Mouse (Mus musculus) midbrain, embryonic 13.5 days (tissue): ENCODE measurements at regions not wholly inside any gene's neighbourhood (a gene's known extent, or its start where the extent isn't known, plus 50 kb on each side); places are given as distances from the start of the nearest gene placed in this dataset.

ENCODE experiments used
- ATAC-seq: fragments of 200-750 bp; cut with Nextera tagmentation; 2 replicates; pipeline ENCODE4 v1.8.0; 2017; ENCODE audit warnings: mild to moderate bottlenecking, moderate TSS enrichment, moderate library complexity
- H3K27ac ChIP-seq: fragments of 300-500 bp; sonication (generic); 2 replicates; pipeline ENCODE4 v1.5.1; 2015; ENCODE audit warnings: inconsistent platforms, mild to moderate bottlenecking, moderate library complexity
- H3K27me3 ChIP-seq: fragments of 300-500 bp; sonication (generic); 2 replicates; pipeline ENCODE4 v1.6.1; 2015; ENCODE audit warnings: mild to moderate bottlenecking, inconsistent platforms
- H3K36me3 ChIP-seq: fragments of 300-500 bp; sonication (generic); 2 replicates; pipeline ENCODE4 v1.6.1; 2015; ENCODE audit warnings: mild to moderate bottlenecking, inconsistent platforms
- H3K4me1 ChIP-seq: fragments of 300-500 bp; sonication (generic); replicated peaks from 2 replicates; pipeline ENCODE4 v1.6.1; 2015; ENCODE audit warnings: inconsistent platforms
- H3K4me2 ChIP-seq: fragments of 300-500 bp; sonication (generic); replicated peaks from 2 replicates; pipeline ENCODE4 v1.6.1; 2015; ENCODE audit warnings: moderate library complexity, mild to moderate bottlenecking, inconsistent platforms
- H3K4me3 ChIP-seq: fragments of 300-500 bp; sonication (generic); replicated peaks from 2 replicates; pipeline ENCODE4 v1.5.1; 2015; ENCODE audit warnings: mild to moderate bottlenecking, inconsistent platforms
- H3K9ac ChIP-seq: fragments of 300-500 bp; sonication (generic); replicated peaks from 2 replicates; pipeline ENCODE4 v1.6.1; 2015; ENCODE audit warnings: mild to moderate bottlenecking, inconsistent platforms
- H3K9me3 ChIP-seq: fragments of 300-500 bp; sonication (generic); 2 replicates; pipeline ENCODE4 v1.6.1; 2016; ENCODE audit warnings: mild to moderate bottlenecking, inconsistent platforms
- WGBS: fragments of 180-500 bp; shearing (Covaris S2); methylation state at CpG from one replicate; pipeline ENCODE4 v1.1.7; 2015; 5-methylcytosine and 5-hydroxymethylcytosine counted together

DNA sequence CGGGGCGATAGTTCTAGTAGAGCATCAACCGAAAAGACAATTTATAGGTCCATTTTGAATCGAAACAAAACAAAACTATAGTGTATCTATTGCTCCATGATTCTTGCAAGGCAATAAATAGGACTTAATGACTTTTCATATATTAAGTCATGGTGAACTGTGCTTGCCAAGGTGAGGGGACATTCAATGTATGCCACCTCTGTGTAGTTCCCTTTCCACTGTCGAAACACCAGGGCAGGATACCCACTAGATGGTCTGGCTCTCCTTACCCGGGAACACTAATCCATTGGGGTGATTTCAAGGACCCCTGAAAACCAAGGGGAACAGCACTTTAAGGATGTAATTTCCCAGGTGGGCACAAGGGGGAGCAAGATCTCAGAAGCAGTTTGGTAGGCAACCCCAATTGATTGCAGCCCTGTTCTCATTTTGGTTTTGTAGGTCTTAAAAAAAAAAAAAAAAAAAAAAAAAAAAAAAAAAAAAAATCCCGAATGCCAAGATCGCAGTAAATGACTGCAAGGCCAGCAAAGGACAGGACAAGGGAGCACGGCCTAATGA is 96.9 kb upstream of the L3mbtl4 start:
- ATAC-seq: no peak
- H3K27ac ChIP-seq: no peak overlapping the region
- no peak overlapping the region for H3K9ac ChIP-seq
- no peak overlapping the region for H3K4me2 ChIP-seq
- no peaks in the 10 kb centered on the region for H3K27me3 ChIP-seq
- 62% methylated on average over 9 of the region's 9 CpGs for WGBS
- no peaks in the 10 kb centered on the region for H3K36me3 ChIP-seq
- no peaks in the 10 kb centered on the region for H3K4me1 ChIP-seq
- H3K4me3 ChIP-seq: no peak overlapping the region
- H3K9me3 ChIP-seq: no peaks in the 10 kb centered on the region

DNA sequence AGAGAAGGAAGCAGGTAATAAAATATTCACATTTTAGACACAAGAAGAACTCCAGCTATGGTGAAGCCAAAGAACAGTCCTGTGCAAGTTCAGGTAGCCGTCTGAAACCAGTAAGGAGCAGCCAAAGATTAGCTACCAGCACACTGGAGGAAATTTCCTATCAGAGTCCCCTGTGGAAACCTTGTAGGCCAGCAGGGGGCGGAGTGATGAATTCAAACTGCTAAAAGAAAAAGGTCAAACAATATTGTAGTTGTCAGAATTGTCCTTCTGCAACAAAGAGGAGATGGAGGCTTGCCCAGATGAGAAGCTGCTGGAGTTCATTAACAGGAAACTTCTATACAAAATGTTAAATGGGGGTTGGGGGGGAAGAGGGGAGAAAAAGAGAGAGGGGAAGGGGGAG is 95.8 kb upstream of the L3mbtl4 start:
- WGBS: 34% methylated on average over 2 of the region's 2 CpGs
- no peak overlapping the region for H3K4me2 ChIP-seq
- H3K9ac ChIP-seq: no peak overlapping the region
- H3K27ac ChIP-seq: no peak overlapping the region
- ATAC-seq: no peak
- no peak overlapping the region for H3K4me3 ChIP-seq
- no peaks in the 10 kb centered on the region for H3K27me3 ChIP-seq
- no peaks in the 10 kb centered on the region for H3K9me3 ChIP-seq
- H3K4me1 ChIP-seq: no peaks in the 10 kb centered on the region
- no peaks in the 10 kb centered on the region for H3K36me3 ChIP-seq

DNA sequence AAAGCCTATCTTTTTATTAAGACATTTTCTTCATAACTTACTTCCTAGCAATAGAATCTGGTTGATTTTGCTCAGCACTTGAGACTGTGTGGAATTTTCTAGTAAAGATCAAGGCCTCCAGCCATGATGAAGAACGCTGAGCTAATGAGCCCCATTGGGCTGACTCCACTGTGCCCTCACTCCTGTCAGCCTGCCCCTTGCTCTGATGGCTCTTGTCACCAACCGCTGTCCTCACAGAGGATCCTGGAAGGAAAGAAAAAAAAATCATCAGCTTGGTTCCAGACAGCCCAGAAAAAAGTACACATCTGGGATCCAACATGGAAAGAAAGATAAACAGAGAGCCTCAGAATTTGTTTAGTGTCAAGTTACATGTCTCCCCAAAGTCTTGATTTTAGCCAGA is 88.2 kb upstream of the L3mbtl4 start:
- 0 out of 2 replicates have a peak, but pooled peaks cover 6% of the 10 kb centered on the region for H3K4me1 ChIP-seq
- H3K9ac ChIP-seq: no peak overlapping the region
- no peak overlapping the region for H3K4me3 ChIP-seq
- H3K27ac ChIP-seq: no peak overlapping the region
- no peaks in the 10 kb centered on the region for H3K27me3 ChIP-seq
- 71% methylated on average over 2 of the region's 2 CpGs for WGBS
- H3K36me3 ChIP-seq: no peaks in the 10 kb centered on the region
- no peak for ATAC-seq
- H3K4me2 ChIP-seq: no peak overlapping the region
- no peaks in the 10 kb centered on the region for H3K9me3 ChIP-seq

DNA sequence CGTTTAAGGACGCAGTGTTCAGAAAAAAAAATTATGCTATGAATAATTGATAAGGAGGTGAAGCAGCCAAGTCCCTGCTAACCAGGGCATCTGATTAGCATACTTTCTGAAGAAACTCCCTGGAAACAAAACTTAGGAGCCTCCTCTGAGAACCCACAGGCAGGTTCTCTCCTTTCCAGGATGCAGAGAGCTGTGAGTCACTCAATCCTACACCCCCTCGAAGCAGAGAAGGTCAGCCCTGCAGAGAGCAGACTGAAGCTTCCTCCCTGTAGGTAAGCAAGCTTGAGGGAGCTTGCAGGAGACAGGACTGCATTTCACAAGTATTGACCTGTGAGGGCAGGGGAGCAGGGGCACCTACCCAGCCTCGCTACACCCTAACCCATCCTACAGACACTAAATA is 83.7 kb upstream of the L3mbtl4 start:
- no peak for ATAC-seq
- Histone ChIP-seq H3K27ac (no peak overlapping the region), H3K4me1 (0 out of 2 replicates have a peak, but pooled peaks cover 6% of the 10 kb centered on the region), H3K4me3 (no peak overlapping the region), H3K9ac (no peak overlapping the region), H3K4me2 (no peak overlapping the region), H3K36me3 (no peaks in the 10 kb centered on the region), H3K27me3 (no peaks in the 10 kb centered on the region), H3K9me3 (no peaks in the 10 kb centered on the region)
- 73% methylated on average over 4 of the region's 4 CpGs for WGBS

DNA sequence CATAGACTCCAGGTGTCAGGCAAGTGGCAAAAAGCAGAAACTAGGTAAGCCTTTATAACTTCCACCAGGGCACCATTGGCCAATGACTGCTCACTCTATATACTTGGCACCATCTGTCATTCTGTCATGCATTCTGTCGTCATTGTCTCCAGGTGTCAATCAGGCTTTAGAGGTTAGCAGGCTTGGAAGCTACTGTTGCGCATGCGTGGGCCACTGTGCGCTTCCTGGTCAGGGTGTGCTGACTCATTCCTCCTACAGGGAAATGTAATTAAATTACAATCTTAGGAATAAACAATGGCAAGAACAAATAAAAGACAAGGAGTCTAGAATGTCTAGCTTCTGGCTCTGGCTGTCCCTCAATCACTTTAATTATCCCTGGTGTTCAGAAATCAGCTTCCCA is 68.1 kb upstream of the L3mbtl4 start:
- H3K9ac ChIP-seq: no peak overlapping the region
- no peaks in the 10 kb centered on the region for H3K27me3 ChIP-seq
- WGBS: 78% methylated on average over 4 of the region's 4 CpGs
- peak; percentile 34; the same call in 1 of the 2 replicates for ATAC-seq
- peaks cover 8% of the 10 kb centered on the region for H3K4me1 ChIP-seq
- no peaks in the 10 kb centered on the region for H3K36me3 ChIP-seq
- H3K9me3 ChIP-seq: no peaks in the 10 kb centered on the region
- no peak overlapping the region for H3K4me3 ChIP-seq
- H3K27ac ChIP-seq: no peak overlapping the region
- H3K4me2 ChIP-seq: no peak overlapping the region

DNA sequence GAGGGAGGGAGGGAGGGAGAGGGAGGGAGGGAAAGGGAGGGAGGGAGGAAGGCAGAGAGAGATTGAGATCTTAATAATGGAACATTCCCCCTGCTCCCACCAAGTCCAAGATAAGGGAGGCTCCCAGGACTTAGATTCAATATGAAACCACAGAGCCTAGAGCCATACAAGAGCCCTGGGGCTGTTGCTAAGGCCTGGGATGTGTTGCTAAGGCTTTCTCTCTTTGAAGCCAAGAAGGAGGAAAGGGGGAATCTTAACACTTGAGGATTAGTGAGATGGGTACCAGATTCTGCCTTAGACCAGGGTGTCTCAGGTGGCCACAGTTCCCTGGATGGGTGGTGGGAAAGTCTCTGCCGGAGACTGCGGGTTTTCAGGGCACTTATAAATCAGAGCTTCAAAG is 64.8 kb upstream of the L3mbtl4 start:
- Histone ChIP-seq H3K4me1 (peaks cover 14% of the 10 kb centered on the region), H3K9me3 (no peaks in the 10 kb centered on the region), H3K9ac (no peak overlapping the region), H3K27ac (no peak overlapping the region), H3K4me3 (no peak overlapping the region), H3K27me3 (no peaks in the 10 kb centered on the region), H3K36me3 (no peaks in the 10 kb centered on the region), H3K4me2 (no peak overlapping the region)
- no peak for ATAC-seq
- WGBS: 45% methylated on average over 2 of the region's 2 CpGs

DNA sequence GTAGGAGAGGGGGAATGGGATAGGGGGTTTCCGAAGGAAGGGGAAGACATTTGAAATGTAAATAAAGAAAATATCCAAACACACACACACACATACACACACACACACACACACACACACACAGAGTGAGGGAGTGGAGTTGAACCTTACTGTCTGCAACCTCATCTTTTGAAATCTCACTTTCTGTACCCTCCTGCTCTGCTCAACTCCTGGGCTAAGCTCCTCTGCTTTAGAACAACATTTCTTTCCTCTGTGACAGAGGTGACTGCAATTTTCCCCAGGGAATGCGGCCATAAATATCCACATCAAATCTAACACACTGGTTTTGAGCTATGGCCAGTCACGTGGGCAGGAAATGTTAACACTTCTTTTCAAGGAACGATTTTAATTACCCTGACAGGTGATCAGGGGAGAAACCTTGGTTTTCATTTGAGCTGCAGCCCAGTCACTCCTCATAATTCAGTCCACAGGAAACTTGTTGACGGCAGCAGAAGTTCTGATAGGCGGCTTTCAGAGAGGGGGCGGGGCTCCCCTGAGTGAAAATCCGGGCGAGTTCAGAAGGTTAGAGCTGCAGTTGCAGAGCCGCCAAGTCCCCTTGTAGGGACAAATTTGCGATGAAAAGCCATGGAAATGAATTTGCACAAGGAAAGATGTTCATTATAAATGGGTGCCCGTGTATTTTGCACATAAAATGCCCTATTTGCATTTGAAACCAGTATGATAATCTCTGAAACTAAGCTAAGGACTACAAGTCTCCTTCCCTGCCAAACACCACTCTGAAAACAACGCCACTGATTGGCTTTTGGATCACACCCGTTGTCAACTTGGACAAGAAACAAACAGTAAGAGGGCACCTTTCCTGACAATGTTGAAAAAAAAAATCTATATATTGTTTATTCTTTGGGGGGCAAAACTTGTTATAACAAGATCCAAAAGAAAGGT is 63.0 kb upstream of the L3mbtl4 start:
- WGBS: 24% methylated on average over 14 of the region's 14 CpGs
- H3K9me3 ChIP-seq: peaks cover 2% of the 10 kb centered on the region; the same call in 1 of the 2 replicates
- peak; percentile 55; the same call in 1 of the 2 replicates for ATAC-seq

DNA sequence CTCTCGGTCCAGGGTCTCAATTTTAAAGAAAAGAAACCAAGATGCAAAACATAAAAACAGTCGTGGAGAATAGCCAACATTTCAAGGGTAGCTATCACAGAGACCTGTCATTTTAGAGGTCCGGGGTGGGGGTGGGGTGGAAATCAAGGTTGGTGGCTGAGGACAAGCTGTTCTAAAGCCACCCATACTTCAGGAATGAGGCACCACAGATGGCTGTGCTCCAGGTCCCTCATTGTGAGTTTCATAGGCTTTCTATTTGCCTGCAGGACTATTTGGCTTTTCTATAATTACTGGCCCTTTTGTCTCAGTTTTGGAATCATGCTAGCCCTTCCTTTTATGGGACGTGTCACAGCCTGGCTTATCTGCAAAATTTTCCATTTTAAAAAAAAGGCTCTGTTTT is 55.4 kb upstream of the L3mbtl4 start:
- Histone ChIP-seq H3K27ac (no peak overlapping the region), H3K9me3 (peaks cover 2% of the 10 kb centered on the region; the same call in 1 of the 2 replicates), H3K4me1 (no peaks in the 10 kb centered on the region), H3K36me3 (no peaks in the 10 kb centered on the region), H3K9ac (no peak overlapping the region), H3K4me3 (no peak overlapping the region), H3K4me2 (no peak overlapping the region), H3K27me3 (no peaks in the 10 kb centered on the region)
- WGBS: 84% methylated on average over 4 of the region's 4 CpGs
- no peak for ATAC-seq

More for the DNA sequence above, 63.0 kb upstream of the L3mbtl4 start:
- H3K4me3 ChIP-seq: no peak overlapping the region
- H3K4me2 ChIP-seq: peak overlapping the region; percentile 32
- H3K9ac ChIP-seq: no peak overlapping the region
- peaks cover 14% of the 10 kb centered on the region for H3K4me1 ChIP-seq
- H3K27me3 ChIP-seq: no peaks in the 10 kb centered on the region
- no peak overlapping the region for H3K27ac ChIP-seq
- no peaks in the 10 kb centered on the region for H3K36me3 ChIP-seq

DNA sequence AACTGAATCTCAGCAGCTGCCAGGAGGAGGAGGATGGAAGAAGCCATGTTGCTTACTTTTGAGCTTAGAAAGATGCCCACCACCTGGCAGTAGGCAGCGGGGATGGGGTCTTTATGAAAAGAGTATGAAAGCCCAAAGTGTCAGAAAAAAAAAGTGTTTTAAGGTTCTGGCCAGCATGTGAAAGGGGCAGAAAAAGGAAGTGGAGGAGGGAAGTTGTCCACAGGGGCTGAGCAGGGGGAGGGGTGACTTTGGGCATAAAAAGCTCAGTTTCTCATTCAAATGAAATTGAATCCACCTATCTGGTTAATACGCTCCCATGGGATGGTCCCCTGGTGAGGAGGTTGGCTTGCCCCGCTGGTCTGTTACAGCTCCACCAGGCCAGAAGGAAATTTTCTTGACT is 50.4 kb upstream of the L3mbtl4 start:
- no peak for ATAC-seq
- Histone ChIP-seq H3K27me3 (no peaks in the 10 kb centered on the region), H3K4me2 (no peak overlapping the region), H3K27ac (no peak overlapping the region), H3K36me3 (no peaks in the 10 kb centered on the region), H3K4me1 (no peaks in the 10 kb centered on the region), H3K9ac (no peak overlapping the region), H3K4me3 (no peak overlapping the region), H3K9me3 (no peaks in the 10 kb centered on the region)
- WGBS: 78% methylated on average over 3 of the region's 3 CpGs
